Mouse (Mus musculus): ENCODE measurements around the gene Sh3kbp1. TPM values are rescaled to one million over a fixed set of nuclear protein-coding genes. Genes with fewer than 3 reads are reported as not detected.

Gene Sh3kbp1
- polyA plus RNA-seq, 1 experiment = 16.4 TPM

- no peak for DNase-seq (ENCODE audit: low read depth)
Measured at GRCm38 (mm10) chrX:159677585-159678319, 50.7 kb downstream of the Sh3kbp1 start.

DNA sequence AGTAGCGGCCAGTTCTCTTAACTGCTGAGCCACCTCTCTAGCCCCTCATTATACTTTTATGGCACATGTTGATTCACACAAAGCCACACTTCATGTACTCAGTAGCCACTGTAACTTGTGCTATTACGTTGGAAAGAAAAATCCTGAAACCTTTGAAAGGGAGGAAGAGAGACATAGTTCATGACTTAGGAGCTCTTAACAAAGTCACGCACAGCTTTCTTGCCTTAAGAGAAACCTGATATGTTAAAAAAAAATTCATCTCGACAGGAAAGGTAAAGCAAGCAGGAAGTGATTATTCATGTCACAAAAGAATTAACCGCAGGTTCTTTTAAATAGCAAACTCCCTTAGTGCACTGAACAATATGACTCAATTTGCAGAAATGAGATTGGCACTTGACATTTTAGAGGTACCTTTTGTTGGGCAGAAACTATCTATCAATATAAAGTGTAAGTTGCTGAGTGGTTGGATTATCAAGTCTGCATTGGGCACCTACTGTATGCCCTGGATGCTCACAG lies 51.3 kb downstream of the Sh3kbp1 start:
- no peak for DNase-seq (ENCODE audit: low read depth)

- DNase-seq (ENCODE audit: low read depth) = peak; percentile 6
Measured at GRCm38 (mm10) chrX:159685521-159685920, 58.4 kb downstream of the Sh3kbp1 start.

GRCm38 (mm10) chrX:159686850-159687249 lies 59.8 kb downstream of the Sh3kbp1 start:
- DNase-seq (ENCODE audit: low read depth) = no peak

DNA sequence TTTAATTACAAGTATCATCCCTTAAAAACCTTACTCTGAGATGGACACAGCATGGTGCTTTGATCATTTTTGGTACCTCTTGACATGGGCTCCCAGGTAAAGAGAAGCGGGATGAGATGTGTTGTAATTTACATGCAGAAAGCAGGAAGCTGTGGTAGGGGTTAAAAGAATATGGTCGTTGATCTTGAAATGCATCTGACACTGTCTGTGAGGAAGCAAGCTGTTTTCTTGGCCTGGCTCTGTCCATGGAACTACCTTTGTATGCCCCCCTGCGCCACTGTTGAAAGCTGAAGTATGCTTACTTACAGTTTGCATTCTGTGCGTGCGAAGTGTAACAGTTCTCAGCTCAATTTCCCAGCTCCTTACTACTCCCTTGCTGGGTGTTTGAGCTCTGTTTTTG lies 61.6 kb downstream of the Sh3kbp1 start:
- no peak for DNase-seq (ENCODE audit: low read depth)

- DNase-seq (ENCODE audit: low read depth) = no peak
Measured at GRCm38 (mm10) chrX:159689785-159690416, 62.8 kb downstream of the Sh3kbp1 start.

GRCm38 (mm10) chrX:159693126-159693525 lies 66.1 kb downstream of the Sh3kbp1 start:
- no peak for DNase-seq (ENCODE audit: low read depth)

DNA sequence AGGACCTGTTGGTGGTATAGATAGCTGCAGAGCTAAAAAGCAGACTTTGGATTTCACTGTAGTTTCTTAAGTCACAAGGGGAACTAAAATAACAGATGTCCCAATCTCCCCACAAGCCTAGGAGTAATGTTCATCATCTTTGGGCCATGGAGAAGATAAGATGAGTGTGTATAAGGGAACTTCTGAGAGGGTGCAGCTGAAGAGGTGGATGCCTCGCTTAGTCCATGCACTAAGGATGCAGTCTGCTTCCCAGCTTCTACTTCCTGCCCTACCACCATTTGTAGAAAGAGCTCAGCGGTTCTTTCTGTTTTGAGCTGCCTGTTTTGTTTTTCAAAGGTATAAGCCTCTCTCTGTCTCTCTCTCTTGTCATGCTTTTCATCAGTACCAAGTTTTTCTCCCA lies 69.5 kb downstream of the Sh3kbp1 start:
- DNase-seq (ENCODE audit: low read depth) = no peak

DNA sequence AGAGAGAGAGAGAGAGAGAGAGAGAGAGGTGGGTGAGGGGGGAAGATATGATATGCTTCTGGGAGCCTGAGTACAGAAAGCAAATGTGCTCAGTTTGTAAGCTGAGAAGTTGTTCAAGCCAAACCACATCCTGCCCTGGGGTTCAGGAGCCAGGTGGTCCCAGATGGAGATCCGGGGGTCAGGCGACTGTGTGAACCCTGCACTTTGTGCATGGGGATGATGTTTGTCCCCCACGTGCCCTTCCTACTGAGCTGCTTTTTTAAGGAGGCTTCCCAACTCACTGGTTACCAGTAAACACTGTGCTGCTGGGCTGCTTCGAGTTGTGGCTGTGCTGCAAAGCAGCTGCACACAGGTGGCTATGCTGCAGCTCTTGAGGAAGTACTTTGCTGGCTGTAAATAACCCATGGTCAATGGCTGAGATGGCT lies 70.0 kb downstream of the Sh3kbp1 start:
- DNase-seq (ENCODE audit: low read depth) = no peak

- DNase-seq (ENCODE audit: low read depth) = no peak
Measured at GRCm38 (mm10) chrX:159702850-159703249, 75.8 kb downstream of the Sh3kbp1 start.

GRCm38 (mm10) chrX:159704381-159705004 lies 77.4 kb downstream of the Sh3kbp1 start:
- DNase-seq (ENCODE audit: low read depth) = no peak

DNA sequence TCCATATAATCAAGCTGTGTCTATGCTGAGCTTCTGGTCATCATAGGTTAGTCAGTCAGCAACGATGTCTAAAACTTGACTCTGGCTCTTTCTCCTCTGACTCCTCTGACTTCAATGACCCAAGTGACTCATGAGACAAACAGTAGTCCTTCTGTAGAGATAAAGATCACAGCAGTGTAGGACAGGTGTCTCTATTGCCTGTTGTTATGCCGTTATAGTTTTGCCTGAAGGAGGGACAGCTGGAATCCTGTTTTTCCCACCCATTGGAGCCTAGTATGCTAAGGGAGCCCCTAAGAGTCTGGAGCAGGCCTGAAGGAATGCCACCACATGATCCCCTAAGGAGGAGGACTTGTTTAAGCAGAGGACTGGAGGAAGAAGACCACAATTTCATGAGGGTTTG lies 78.3 kb downstream of the Sh3kbp1 start:
- no peak for DNase-seq (ENCODE audit: low read depth)

DNA sequence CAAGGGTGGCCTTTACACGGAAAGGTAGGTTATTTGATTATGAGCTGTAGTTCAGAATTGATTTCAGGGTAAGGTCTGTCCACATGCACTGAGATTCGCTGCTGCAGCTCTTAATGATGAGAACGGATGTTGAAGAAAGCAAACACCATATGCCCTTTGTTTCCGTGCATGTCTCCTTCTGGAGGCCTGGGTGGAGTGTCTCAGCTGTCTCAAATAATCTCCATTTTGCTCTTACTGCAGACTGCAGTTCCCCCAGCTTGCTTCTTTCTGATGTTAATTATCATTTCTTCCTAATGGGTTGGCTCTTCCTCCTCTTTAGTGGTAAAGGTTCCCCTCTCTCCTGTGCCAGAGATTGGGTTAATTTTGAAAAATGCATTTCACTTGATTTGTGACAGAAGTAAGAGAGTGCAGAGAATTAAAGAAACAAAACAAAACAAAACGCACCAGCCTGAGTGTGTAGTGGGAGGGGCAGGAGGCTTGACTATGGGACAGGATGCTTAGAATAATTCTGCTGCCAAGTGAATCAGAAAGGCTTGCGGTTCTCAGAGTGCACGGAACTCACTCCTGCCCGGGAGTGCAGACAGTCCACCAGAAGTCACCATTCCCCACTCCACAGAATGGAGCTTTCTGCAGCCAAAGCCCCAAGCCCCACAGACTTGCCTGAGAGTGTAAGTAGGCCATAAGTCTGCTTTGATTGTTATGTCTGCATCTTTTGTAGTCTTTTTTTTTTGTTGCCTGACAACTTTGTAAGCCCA lies 81.2 kb downstream of the Sh3kbp1 start:
- no peak for DNase-seq (ENCODE audit: low read depth)

- DNase-seq (ENCODE audit: low read depth) = no peak
Measured at GRCm38 (mm10) chrX:159709296-159709695, 82.2 kb downstream of the Sh3kbp1 start.

- DNase-seq (ENCODE audit: low read depth) = no peak
Measured at GRCm38 (mm10) chrX:159711070-159712029, 84.3 kb downstream of the Sh3kbp1 start.

DNA sequence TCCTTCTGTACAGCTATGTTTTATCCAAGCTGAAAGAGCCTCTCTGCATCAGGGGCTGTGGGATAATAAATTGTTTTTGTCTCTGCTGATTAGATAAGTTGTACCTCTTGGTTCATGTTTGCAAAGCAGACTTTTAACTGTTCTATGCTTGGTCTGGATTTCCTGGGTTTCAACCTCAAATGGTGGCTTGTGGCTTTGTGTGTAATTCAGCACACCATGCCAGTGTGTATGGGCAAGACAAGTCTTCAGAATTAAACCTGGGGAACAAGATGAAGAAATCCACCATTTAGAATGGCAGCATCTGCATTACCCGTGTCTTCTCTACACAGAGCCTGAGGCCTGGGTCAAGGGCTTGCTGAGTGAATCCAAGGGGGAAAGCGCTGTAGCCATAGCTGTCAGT lies 86.1 kb downstream of the Sh3kbp1 start:
- no peak for DNase-seq (ENCODE audit: low read depth)

- DNase-seq (ENCODE audit: low read depth) = no peak
Measured at GRCm38 (mm10) chrX:159721390-159721789, 94.3 kb downstream of the Sh3kbp1 start.

GRCm38 (mm10) chrX:159731421-159731820 lies 104.3 kb downstream of the Sh3kbp1 start:
- DNase-seq (ENCODE audit: low read depth) = no peak

- no peak for DNase-seq (ENCODE audit: low read depth)
Measured at GRCm38 (mm10) chrX:159732845-159733244, 105.8 kb downstream of the Sh3kbp1 start.

- DNase-seq (ENCODE audit: low read depth) = no peak
Measured at GRCm38 (mm10) chrX:159733948-159734347, 106.9 kb downstream of the Sh3kbp1 start.
